Mouse (Mus musculus): ENCODE data around the gene Ehmt1. TPM values are rescaled to one million over a fixed set of nuclear protein-coding genes. Genes with fewer than 3 reads are reported as not detected.
A peak's percentile ranks its signal among the peaks of the same experiment; 100 is the strongest.
"Not testable (repeated sequence)": the region's sequence is repeated elsewhere in the genome, so short reads cannot be mapped to it uniquely, and the experiment has no call there.

Gene Ehmt1
- polyA plus RNA-seq, 1 experiment from 2014 or later = 53.4 TPM

DNA sequence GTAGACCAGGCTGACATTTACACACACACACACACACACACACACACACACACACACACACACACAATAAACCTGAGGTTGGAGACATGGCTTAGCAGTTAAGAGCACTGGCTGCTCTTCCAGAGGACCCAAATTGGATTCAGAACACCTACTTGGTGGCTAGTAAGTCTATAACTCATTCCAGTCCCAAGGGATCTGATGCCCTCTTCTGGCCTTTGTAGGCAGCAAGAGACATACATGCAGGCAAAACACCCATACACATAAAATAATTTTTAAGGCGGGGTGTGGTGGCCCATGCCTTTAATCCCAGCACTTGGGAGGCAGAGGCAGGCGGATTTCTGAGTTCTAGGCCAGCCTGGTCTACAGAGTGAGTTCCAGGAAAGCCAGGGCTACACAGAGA lies 24.9 kb upstream of the Ehmt1 start:
- H3K4me3 ChIP-seq (ENCODE audit: control insufficient read depth in 1 of 2, insufficient read depth in 1 of 2, low read depth in 1 of 2, low read length in 2 of 2); H3K27me3 ChIP-seq (ENCODE audit: control insufficient read depth, insufficient read depth, low read length); H3K4me1 ChIP-seq (ENCODE audit: control insufficient read depth in 2 of 2, insufficient read depth in 2 of 2, low read length in 2 of 2); H3K9me3 ChIP-seq (ENCODE audit: control insufficient read depth, low read length); ATAC-seq (ENCODE audit: insufficient number of reproducible peaks, insufficient read depth, low FRiP score, low read depth); H3K4me2 ChIP-seq (ENCODE audit: low read length); H3K9ac ChIP-seq (ENCODE audit: low read length); H3K36me3 ChIP-seq (ENCODE audit: control insufficient read depth, insufficient read depth, low read length); H3K27ac ChIP-seq (replicated peaks in 1 of 2; ENCODE audit: control insufficient read depth in 1 of 2, insufficient read depth in 1 of 2, low read depth in 2 of 2, low read length in 2 of 2): not testable (repeated sequence)
- WGBS = 32% methylated on average over 2 of the region's 2 CpGs

GRCm38 (mm10) chr2:24942092-24942491 lies 22.7 kb upstream of the Ehmt1 start:
- H3K4me3 ChIP-seq (ENCODE audit: control insufficient read depth in 1 of 2, insufficient read depth in 1 of 2, low read depth in 1 of 2, low read length in 2 of 2) = no peak overlapping the region
- no peak overlapping the region for H3K27ac ChIP-seq (replicated peaks in 1 of 2; ENCODE audit: control insufficient read depth in 1 of 2, insufficient read depth in 1 of 2, low read depth in 2 of 2, low read length in 2 of 2)
- no peaks in the 10 kb centered on the region for H3K36me3 ChIP-seq (ENCODE audit: control insufficient read depth, insufficient read depth, low read length)
- H3K9ac ChIP-seq (ENCODE audit: low read length) = no peak overlapping the region
- no peak overlapping the region for H3K4me2 ChIP-seq (ENCODE audit: low read length)
- H3K4me1 ChIP-seq (ENCODE audit: control insufficient read depth in 2 of 2, insufficient read depth in 2 of 2, low read length in 2 of 2) = no peaks in the 10 kb centered on the region
- no peaks in the 10 kb centered on the region for H3K27me3 ChIP-seq (ENCODE audit: control insufficient read depth, insufficient read depth, low read length)
- 68% methylated on average over 4 of the region's 4 CpGs for WGBS
- ATAC-seq (ENCODE audit: insufficient number of reproducible peaks, insufficient read depth, low FRiP score, low read depth) = no peak
- H3K9me3 ChIP-seq (ENCODE audit: control insufficient read depth, low read length) = no peaks in the 10 kb centered on the region

- WGBS = under 1% methylated on average over 46 of the region's 49 CpGs
Measured at GRCm38 (mm10) chr2:24935057-24935796, 15.8 kb upstream of the Ehmt1 start, which contains the start of gene Arrdc1. Gene Arrdc1 (minus strand): TSS chr2:24935252.

DNA sequence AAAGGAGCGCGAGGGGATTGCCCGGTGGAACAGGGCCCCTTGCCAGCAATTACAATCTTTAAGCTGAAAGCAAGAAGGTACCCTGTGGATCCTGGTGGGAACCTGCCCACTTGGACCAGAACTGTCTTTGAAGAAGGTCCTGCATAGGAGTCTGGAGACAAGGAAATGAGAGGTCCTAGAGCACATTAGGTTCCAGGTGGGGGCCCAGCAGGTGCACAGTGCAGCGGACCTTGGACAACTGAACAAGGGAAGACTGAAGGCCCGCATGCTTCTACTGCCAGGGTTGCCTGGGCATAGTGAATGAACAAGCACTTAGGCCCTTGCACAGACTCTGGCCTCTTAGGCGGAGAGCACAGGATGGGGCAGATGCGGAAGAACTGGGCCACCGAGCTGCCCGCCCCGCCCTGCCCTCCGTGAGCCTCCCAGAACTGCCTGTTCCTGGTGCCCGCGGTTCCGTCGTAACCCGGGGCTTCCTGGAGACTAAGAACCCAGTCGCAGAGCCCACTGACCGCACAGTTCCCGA lies 15.1 kb upstream of the Ehmt1 start:
- ATAC-seq (ENCODE audit: insufficient number of reproducible peaks, insufficient read depth, low FRiP score, low read depth) = peak; percentile 45
- no peaks in the 10 kb centered on the region for H3K36me3 ChIP-seq (ENCODE audit: control insufficient read depth, insufficient read depth, low read length)
- no peaks in the 10 kb centered on the region for H3K9me3 ChIP-seq (ENCODE audit: control insufficient read depth, low read length)
- peak overlapping the region; percentile 51 to 77 for H3K4me3 ChIP-seq (ENCODE audit: control insufficient read depth in 1 of 2, insufficient read depth in 1 of 2, low read depth in 1 of 2, low read length in 2 of 2)
- H3K4me2 ChIP-seq (ENCODE audit: low read length) = peak overlapping the region; percentile 99
- H3K9ac ChIP-seq (ENCODE audit: low read length) = peak overlapping the region; percentile 84
- 7% methylated on average over 19 of the region's 19 CpGs for WGBS
- peaks cover 0 to 7% of the 10 kb centered on the region in 2 experiments; a peak in 2 of 4 replicates for H3K4me1 ChIP-seq (ENCODE audit: control insufficient read depth in 2 of 2, insufficient read depth in 2 of 2, low read length in 2 of 2)
- no peaks in the 10 kb centered on the region for H3K27me3 ChIP-seq (ENCODE audit: control insufficient read depth, insufficient read depth, low read length)
- H3K27ac ChIP-seq (replicated peaks in 1 of 2; ENCODE audit: control insufficient read depth in 1 of 2, insufficient read depth in 1 of 2, low read depth in 2 of 2, low read length in 2 of 2) = no peak overlapping the region; a peak in 1 of 4 replicates

More at GRCm38 (mm10) chr2:24935057-24935796, 15.8 kb upstream of the Ehmt1 start, which contains the start of gene Arrdc1:
- H3K9me3 ChIP-seq (ENCODE audit: control insufficient read depth, low read length) = no peaks in the 10 kb centered on the region
- no peaks in the 10 kb centered on the region for H3K27me3 ChIP-seq (ENCODE audit: control insufficient read depth, insufficient read depth, low read length)
- H3K4me1 ChIP-seq (ENCODE audit: control insufficient read depth in 2 of 2, insufficient read depth in 2 of 2, low read length in 2 of 2) = peaks cover 0 to 7% of the 10 kb centered on the region in 2 experiments; a peak in 2 of 4 replicates
- peak within 1 kb of the TSS in 1 of 2 experiments; percentile 28; a peak in 2 of 4 replicates for H3K27ac ChIP-seq (replicated peaks in 1 of 2; ENCODE audit: control insufficient read depth in 1 of 2, insufficient read depth in 1 of 2, low read depth in 2 of 2, low read length in 2 of 2)
- H3K36me3 ChIP-seq (ENCODE audit: control insufficient read depth, insufficient read depth, low read length) = no peaks in the 10 kb centered on the region
- peak within 1 kb of the TSS; percentile 99 for H3K4me2 ChIP-seq (ENCODE audit: low read length)
- H3K4me3 ChIP-seq (ENCODE audit: control insufficient read depth in 1 of 2, insufficient read depth in 1 of 2, low read depth in 1 of 2, low read length in 2 of 2) = peak within 1 kb of the TSS; percentile 51 to 77
- ATAC-seq (ENCODE audit: insufficient number of reproducible peaks, insufficient read depth, low FRiP score, low read depth) = peak; percentile 94
- peak within 1 kb of the TSS; percentile 84 for H3K9ac ChIP-seq (ENCODE audit: low read length)

GRCm38 (mm10) chr2:24929593-24929992 lies 10.2 kb upstream of the Ehmt1 start:
- WGBS = 86% methylated on average over 5 of the region's 5 CpGs

DNA sequence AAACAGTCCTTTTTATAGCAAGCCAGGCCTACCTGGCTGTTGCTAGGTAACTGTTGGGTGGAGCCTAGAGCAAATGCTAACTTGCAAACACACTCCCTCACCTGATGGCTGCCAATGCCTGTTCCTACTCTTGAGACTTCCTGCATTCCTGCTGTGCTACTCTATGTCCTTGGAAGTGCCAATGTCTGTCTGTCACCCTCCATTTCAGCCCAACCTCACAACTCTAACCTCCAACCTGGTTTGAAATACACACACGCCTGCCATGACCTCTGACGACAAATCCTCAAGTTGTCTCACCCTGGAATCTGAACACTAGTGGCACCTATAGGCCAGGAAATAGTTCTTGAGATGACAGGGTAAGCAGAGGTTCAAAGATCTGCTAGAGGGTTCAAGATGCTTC lies 9.7 kb upstream of the Ehmt1 start:
- peaks cover 0 to 6% of the 10 kb centered on the region in 2 experiments; a peak in 3 of 4 replicates for H3K4me1 ChIP-seq (ENCODE audit: control insufficient read depth in 2 of 2, insufficient read depth in 2 of 2, low read length in 2 of 2)
- H3K36me3 ChIP-seq (ENCODE audit: control insufficient read depth, insufficient read depth, low read length) = peaks cover 6% of the 10 kb centered on the region; the same call in 1 of the 2 replicates
- no peak overlapping the region for H3K4me3 ChIP-seq (ENCODE audit: control insufficient read depth in 1 of 2, insufficient read depth in 1 of 2, low read depth in 1 of 2, low read length in 2 of 2)
- WGBS = 52% methylated on average over 2 of the region's 2 CpGs
- ATAC-seq (ENCODE audit: insufficient number of reproducible peaks, insufficient read depth, low FRiP score, low read depth) = no peak
- H3K27me3 ChIP-seq (ENCODE audit: control insufficient read depth, insufficient read depth, low read length) = no peaks in the 10 kb centered on the region
- no peaks in the 10 kb centered on the region for H3K9me3 ChIP-seq (ENCODE audit: control insufficient read depth, low read length)
- H3K9ac ChIP-seq (ENCODE audit: low read length) = no peak overlapping the region
- no peak overlapping the region for H3K27ac ChIP-seq (replicated peaks in 1 of 2; ENCODE audit: control insufficient read depth in 1 of 2, insufficient read depth in 1 of 2, low read depth in 2 of 2, low read length in 2 of 2)
- H3K4me2 ChIP-seq (ENCODE audit: low read length) = no peak overlapping the region

More at GRCm38 (mm10) chr2:24929593-24929992, 10.2 kb upstream of the Ehmt1 start:
- Histone ChIP-seq H3K27ac (replicated peaks in 1 of 2; ENCODE audit: control insufficient read depth in 1 of 2, insufficient read depth in 1 of 2, low read depth in 2 of 2, low read length in 2 of 2) (no peak overlapping the region), H3K4me3 (ENCODE audit: control insufficient read depth in 1 of 2, insufficient read depth in 1 of 2, low read depth in 1 of 2, low read length in 2 of 2) (no peak overlapping the region), H3K4me1 (ENCODE audit: control insufficient read depth in 2 of 2, insufficient read depth in 2 of 2, low read length in 2 of 2) (peaks cover 0 to 11% of the 10 kb centered on the region in 2 experiments; a peak in 3 of 4 replicates), H3K4me2 (ENCODE audit: low read length) (no peak overlapping the region), H3K36me3 (ENCODE audit: control insufficient read depth, insufficient read depth, low read length) (peaks cover 6% of the 10 kb centered on the region; the same call in 1 of the 2 replicates), H3K27me3 (ENCODE audit: control insufficient read depth, insufficient read depth, low read length) (no peaks in the 10 kb centered on the region), H3K9me3 (ENCODE audit: control insufficient read depth, low read length) (no peaks in the 10 kb centered on the region), H3K9ac (ENCODE audit: low read length) (no peak overlapping the region)
- ATAC-seq (ENCODE audit: insufficient number of reproducible peaks, insufficient read depth, low FRiP score, low read depth) = no peak

GRCm38 (mm10) chr2:24927810-24928479 lies 8.5 kb upstream of the Ehmt1 start:
- Histone ChIP-seq H3K4me1 (ENCODE audit: control insufficient read depth in 2 of 2, insufficient read depth in 2 of 2, low read length in 2 of 2) (peaks cover 0 to 5% of the 10 kb centered on the region in 2 experiments; a peak in 2 of 4 replicates), H3K4me3 (ENCODE audit: control insufficient read depth in 1 of 2, insufficient read depth in 1 of 2, low read depth in 1 of 2, low read length in 2 of 2) (no peak overlapping the region), H3K27me3 (ENCODE audit: control insufficient read depth, insufficient read depth, low read length) (no peaks in the 10 kb centered on the region), H3K4me2 (ENCODE audit: low read length) (no peak overlapping the region), H3K36me3 (ENCODE audit: control insufficient read depth, insufficient read depth, low read length) (peaks cover 6% of the 10 kb centered on the region; the same call in 1 of the 2 replicates), H3K9me3 (ENCODE audit: control insufficient read depth, low read length) (no peaks in the 10 kb centered on the region), H3K9ac (ENCODE audit: low read length) (no peak overlapping the region), H3K27ac (replicated peaks in 1 of 2; ENCODE audit: control insufficient read depth in 1 of 2, insufficient read depth in 1 of 2, low read depth in 2 of 2, low read length in 2 of 2) (no peak overlapping the region; a peak in 1 of 4 replicates)
- WGBS = 62% methylated on average over 4 of the region's 4 CpGs
- ATAC-seq (ENCODE audit: insufficient number of reproducible peaks, insufficient read depth, low FRiP score, low read depth) = no peak

All from heart, embryonic 14.5 days (tissue).